Mouse (Mus musculus) embryo, embryonic 11.5 days (tissue): ENCODE results near the gene Abcb6.

Source experiments
- DNase-seq: peaks from one replicate; pipeline ENCODE4 v3.0.0-alpha.2; 2012; ENCODE audit warnings: low read depth, low spot score

Gene Abcb6

DNA sequence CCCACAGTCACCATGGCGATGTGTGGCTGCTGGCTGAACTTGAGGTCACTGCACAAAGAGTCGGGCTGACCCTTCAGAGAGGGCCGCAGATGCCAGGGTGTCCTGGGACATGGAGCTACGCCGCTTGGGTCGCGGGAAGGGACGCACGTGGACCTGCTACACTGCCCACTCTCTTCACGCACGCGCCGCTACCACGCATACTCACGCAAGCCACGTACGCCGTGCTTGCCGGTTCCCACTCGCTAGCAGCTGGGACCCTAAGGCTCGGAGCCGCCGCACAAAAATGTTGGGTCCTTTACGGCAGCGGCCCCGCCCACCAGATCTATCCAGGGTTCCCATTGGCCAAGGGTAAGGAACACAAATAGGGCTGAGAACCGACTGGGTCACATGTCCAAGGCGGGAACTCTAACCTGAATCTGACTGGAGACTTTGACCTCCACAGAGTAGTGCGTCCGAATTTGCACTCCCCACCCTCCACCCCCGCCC lies at the start of gene Abcb6:
TSS of gene Abcb6 (minus strand) at position 288 of the 486 bp plus-strand sequence.
- DNase-seq: peak; percentile 80

DNA sequence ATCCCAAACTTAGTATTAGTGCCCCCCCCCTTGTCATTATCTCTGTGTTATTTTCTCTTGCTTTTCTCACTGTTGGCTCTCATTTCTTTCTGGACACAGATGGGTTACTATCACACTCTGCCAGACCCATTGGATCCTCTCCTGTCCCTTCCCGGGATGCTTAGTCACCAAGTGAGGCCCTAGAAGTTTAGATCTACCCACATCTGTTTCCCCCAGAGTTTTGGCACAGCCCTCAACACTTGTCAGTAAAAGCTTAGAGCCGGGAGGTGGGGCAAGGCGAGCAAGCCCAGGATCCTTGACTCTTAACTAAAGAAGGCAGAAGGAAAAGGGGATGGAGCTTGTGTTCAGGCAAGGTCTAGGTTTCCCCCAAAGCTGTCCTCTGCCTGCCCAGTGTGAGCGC lies 49.0 kb upstream of the Abcb6 start:
- DNase-seq: no peak

DNA sequence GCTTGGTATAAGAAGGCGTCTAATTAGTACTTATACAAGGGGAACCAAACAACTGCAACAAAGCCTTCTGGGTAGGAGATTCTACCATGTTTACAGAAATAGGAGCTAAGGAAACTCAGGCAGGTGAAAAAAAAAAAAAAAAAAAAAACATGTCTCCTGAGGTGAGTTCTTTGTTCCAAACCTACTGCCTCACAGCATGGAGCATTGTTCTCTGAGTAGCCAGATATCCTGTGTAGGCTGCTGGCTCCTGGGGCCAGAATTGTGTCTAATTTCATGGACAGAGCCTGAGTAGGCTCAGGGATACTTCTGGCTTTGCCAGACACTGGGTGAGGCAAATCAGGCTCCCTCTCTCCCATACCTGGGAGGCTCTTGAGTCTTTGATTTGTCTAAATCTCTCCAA lies 47.5 kb upstream of the Abcb6 start:
- DNase-seq: no peak

DNA sequence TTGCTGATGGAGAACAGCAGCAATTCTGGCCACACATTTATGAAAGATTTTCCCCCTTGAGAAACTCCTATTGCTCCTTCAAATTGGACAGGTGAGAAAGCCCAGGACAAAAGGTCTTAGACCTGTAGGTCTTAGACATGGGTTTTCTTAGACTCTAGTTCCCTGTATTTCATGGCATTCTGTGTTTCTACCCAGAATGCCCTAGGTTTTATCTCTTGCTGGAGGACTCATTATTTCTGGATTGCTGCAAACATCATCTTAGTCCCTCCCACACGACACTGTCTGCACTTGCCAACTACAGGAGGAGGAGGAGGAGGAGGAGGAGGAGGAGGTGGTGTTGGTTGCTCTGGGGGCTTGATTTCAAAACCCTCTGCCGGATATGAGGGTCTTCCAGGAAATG lies 45.9 kb upstream of the Abcb6 start:
- no peak for DNase-seq

DNA sequence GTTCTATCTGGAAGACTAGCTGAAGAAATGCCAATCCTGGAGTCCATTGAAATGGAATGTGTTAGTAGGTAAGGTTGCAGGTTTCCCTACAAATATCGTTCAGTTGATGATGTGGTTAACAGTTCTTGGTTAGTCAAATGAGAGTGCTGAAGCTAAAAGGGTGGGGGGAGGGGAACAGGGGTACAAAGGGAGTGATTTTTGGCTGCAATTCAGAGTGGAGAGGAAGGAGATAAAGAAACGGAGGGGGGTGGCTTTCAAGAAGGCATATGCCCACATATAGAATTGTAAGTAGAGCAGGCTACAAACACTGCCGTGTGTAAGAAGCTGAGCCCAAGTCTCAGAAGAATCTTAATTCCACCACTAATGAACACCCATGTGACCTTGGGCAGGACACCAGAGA lies 45.3 kb upstream of the Abcb6 start:
- DNase-seq: no peak

DNA sequence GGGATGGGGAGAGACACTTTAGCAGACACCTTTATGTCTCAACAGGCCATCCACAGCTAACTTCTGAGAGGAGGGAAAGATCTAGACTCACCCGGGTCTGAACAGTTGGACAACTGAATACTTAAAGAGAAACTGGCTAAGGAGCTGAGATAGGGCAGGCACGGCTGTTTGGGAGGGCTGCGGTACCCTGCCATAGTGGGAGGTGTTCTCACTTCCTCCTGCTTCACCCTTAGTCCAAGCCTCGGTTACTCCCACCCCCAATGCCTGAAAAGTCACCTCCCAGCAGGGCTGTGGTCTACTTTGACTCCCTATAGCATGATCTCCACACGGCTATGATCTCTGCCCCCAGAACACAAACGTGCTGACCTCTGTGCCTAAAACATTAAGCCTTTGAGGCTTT lies 43.3 kb upstream of the Abcb6 start:
- no peak for DNase-seq

DNA sequence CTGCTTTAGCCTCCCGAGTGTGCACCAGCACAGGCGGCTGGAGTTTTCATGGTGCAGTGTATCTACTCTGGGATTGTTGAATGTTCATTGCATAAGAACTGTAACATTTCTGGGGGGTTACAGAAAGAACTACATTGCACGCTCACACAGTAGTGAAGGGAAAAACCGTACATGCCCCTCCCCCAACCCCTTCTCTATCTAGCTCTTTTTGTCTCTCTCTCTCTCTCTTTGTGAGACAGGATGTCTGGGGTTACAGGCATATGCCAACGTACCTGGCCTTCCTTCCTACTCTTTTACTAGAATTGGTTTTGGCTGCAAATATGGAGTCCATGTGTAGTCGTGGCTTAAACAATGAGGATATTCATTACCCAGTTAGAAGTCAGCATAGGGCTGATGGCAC lies 42.7 kb upstream of the Abcb6 start:
- DNase-seq: no peak

DNA sequence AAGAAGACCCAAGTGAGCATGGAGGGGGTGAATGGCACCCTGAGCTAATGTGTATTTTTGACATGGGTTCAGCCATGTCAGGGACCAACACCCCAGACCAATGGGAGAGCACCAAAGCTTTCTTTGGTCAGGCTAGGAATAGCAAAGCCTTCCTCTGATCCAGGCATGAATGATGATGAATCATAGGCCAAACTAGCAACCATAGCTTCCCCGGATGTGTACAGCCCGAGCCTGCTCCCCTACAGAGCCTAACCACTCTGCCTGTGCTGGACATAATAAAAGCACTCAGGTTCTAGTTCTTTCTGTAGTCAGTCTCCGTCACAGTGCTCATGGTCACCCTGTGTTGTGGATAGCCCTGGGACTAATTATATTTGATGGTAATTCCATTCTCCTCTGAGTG lies 41.3 kb upstream of the Abcb6 start:
- no peak for DNase-seq

DNA sequence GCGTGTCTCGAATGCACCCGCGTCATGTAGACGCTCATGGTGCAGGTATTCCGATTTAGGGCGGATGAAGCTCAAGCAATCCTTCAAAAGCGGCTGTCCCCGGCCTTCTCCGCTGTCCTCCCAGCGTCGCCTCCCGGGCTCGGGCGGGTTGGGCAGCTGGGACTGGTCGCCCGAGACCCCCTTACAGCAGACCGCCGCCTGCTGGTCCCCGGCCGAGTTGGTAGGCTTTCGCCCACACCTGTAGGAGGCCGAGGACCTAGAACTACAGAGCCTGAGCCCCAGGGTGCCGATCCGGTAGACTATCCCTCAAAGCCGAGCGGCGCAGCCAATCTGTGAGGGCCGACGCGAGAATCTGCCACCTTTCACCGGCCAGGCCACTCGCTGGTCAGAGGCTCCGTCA lies 39.3 kb upstream of the Abcb6 start, which contains the start of gene Tuba4a:
TSS of gene Tuba4a (minus strand) at position 335 of the 400 bp plus-strand sequence.
- no peak for DNase-seq

DNA sequence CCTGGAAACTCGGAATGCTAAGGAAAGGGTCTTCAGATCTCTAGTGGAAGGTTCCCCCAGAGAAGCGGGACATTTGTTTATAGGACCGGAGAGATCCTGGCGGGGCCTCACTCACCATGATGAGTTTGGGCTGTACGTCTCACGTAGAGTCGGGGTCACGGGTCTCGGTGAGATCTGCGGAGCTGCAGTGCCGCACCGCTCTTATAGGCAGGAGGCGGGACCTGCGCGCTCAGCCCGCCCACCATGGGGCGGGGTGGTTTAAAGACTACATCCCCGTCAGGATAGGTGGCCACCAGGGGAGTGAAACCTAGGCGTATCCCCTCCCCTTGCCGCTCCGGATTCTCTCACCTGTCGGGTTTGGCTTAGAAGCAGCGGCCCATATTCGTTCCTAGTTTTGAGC lies 38.9 kb upstream of the Abcb6 start:
- peak; percentile 63 for DNase-seq

DNA sequence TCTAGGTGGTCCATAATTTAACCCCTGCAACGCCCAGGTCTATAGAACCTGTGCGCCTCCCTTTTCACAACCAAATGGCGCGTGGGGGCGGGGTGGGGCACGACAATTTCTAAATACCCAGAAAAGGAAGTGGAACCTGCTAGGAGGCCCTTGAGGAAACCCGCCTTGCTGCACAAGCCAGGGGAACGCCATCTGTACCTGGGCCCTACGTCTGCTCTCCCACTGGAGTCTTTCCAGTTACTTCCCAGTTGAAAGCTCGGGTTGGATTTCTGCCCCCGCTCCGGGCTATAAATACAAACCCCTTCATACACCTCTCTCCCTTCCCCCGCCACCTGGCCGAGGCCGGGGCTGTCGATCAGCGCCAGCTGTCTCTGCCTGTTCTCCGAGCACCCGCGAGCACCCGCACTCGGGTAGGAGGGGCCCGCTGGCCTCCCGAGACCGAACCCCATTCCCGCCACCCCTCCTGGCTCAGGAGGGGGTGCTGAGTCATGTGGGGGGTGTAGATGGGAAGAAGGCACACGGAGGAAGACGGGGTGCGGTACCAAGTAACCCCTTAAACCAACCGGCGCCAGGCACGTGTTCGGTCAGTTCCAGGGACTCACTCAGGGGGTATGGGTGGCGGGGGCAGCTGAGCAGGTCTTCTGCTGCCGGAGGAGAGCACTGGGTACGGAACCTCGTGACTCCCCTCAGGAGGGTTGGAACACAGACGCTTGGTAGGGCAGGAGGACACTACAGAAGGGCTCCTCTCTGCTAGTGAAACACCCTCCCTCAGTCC lies 38.2 kb upstream of the Abcb6 start:
- no peak for DNase-seq

DNA sequence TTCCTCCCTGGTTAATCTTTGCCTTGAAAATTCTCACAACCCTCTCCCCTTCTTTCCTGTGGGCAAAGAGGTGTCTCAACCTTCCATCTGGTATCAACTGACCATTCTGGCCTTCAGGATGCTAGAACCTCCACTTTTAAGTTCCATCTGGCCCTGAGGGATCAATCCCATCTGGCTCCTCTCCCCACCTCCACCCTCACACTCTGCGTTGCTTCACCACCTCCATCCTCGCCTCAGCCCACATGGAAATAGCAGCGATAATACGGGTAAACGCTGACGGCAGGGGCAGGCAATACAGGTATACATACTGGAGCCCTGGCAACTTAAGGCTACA lies 37.7 kb upstream of the Abcb6 start:
- DNase-seq: no peak

DNA sequence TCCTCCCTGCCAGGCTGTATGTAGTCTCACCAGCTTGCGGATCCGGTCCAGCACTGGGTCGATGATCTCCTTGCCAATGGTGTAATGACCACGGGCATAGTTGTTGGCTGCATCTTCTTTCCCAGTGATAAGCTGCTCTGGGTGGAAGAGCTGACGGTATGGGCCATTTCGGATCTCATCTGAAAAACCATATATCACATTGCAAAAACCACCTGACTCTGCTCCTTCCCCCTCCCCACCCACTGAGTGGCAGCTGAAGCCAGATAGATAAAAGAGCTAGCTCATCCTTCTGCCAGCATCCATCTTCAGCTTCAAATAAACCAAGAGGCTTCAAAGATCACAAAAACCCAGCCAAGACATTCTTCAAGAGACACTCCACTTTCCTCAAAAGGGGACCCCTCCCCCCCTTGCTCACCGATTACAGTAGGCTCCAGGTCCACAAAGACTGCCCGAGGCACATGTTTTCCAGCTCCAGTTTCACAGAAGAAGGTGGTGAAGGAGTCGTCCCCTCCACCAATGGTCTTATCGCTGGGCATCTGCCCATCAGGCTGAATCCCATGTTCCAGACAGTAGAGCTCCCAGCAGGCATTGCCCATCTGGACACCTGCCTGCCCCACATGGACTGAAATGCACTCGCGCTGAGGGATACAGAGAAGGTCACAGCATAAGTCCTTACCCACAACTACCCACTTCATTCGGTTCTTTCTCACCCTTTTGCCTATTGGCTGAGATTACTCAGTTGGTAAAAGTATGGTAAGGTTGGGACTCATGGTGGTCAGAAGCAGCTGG lies 36.8 kb upstream of the Abcb6 start:
- DNase-seq: no peak

DNA sequence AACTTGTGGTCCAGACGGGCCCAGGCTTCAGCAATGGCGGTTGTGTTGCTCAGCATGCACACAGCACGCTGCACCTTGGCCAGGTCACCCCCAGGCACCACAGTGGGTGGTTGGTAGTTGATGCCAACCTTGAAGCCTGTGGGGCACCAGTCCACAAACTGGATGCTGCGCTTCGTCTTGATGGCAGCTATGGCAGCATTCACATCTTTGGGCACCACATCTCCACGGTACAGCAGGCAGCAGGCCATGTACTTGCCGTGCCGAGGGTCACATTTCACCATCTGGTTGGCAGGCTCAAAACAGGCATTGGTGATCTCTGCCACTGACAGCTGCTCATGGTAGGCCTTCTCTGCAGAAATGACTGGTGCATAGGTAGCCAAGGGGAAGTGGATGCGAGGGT lies 35.6 kb upstream of the Abcb6 start:
- no peak for DNase-seq

DNA sequence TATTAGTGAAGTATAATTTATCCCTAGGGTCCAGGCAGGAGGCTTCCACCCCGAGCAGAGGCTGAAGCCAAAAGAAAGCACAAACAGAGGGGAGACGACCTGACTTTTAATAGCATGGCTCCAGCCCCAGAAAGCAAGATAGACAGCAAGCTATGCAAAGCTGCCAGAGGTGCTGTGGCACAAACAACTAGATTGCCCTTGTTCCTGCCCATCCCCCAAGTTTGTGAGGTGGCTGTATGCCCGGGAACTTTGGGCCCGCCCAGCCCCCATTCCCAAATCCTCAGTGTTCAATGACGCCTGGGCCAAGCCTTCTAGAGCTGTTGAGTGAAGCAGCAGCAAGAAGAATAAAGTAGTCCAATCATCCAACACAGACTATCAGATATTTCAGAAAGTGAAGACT lies 34.7 kb upstream of the Abcb6 start:
- DNase-seq: no peak

DNA sequence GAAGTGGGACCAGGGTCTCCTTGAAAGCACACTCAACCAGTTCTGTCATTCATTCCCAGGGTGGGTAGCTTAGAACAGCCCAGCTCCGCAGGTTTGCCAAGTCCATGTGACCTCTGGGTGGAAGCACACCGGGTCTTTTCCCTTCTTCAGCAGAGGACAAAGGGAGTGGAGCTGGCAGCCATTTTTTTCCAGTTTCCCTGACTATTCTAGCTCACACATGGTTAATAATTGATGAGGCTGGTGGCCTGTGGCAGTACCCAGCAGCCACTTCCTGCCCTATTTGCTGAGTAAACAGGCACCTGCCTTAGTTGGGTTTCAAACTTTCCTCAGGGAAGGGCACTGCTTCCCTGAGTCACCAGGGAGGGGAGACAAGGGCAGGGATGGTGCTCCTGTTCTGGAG lies 34.2 kb upstream of the Abcb6 start:
- no peak for DNase-seq

DNA sequence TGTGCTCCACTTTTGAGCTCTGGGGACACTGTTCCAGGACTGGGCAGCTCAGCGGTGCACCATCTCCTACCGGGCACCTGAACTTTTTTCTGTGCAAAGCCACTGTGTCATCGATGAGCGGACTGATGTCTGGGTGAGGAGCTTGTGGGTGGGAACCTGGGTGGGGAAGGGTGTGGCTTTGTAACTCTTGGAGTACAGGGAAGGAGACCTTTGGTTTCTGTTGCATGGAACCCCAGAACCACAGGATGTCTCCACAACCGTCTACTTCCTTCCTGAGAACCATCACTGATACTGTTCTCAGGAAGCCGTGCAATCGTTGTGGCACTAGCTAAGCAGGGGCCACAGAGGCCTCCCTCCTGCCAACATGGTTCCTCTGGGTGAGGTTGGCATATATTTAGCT lies 32.9 kb upstream of the Abcb6 start:
- DNase-seq: no peak

DNA sequence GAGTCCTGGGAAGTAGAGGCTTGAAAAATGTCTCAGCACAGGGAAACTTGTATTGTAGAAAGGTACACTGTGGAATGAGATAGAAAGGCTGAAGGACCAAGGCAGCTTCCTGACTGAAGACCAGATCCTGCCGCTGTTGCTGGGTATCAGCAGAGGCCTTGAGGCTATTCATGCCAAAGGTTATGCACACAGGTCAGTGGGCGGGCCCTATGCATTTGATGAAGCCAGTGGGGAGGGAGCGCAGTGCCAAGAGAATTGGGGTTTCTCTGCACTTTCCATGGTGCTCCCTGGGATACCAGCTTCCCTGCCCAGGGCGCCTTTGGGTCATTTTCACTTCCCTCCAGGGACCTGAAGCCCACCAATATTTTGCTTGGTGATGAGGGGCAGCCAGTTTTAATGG lies 32.4 kb upstream of the Abcb6 start:
- no peak for DNase-seq

DNA sequence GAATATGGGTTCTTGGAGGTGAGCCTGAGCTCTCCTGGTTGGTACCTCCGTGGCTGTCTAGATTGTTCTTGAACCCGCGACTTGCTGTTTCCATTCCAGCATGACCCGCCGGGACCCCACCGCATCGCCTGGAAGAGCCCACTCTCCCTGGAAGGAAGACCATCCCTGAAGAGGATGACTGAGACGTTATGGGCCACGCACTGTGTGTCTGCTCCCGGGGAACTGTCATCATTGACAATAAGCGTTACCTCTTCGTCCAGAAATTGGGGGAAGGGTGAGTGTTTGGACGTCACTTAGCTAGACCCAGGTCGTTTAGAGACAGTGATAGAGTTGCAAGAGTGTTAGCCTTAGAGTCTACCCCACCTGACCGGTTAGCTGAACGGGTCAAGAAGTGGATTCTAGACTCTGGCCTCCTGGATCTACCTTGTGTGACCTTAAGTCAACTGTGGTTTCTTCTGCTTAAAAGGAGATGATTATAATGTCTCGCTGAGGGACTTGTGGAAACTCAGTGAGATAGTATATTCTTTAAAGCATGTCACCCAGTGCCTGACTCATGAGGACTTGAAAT lies 31.0 kb upstream of the Abcb6 start:
- DNase-seq: no peak

DNA sequence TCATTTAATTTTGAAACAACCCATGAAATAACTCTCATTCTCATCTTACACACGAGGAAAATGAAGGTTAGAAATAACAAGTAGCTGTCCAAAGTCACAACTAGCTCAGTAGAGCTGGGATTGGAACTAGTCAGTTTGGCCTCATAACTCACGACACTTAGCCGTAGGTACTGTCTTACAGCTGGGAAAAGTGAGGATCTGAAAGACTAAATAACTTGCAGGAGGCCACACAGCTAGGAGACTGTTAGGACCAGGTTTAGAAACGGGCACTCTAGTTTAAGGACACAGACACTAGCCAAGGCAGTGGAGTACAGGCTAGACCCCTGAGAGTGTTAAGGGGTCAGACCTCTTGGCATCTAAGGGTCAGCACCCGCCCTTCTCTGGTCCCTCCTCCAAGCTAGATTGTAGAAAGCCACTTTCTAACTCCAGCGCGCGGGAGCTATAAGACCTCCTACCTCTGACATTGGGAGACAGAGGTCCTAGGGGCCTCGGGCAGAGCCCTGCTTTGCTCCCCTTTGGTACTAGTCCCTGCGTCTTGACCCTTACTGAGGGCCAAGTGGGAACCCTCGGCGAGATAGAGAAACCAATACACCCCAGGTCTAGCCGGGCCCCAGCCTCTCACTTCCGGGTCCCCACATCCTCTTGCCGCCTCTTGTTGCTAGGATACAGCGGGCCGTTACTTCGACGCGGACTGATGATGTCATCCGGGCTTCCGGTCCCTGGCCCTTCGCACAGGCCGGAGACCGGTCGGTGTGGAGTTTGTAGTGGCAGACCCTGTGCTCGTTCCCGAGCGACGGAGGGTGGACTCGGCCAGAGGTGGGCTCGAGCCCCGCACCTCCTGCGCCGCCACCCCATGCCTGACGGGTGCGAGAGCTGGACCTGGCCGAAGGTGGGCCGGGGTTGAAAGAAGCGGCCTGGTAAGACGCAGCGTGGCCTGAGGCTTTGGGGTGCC lies 30.2 kb upstream of the Abcb6 start, which contains the start of the genes Glb1l and Stk16:
TSS of gene Glb1l (minus strand) at position 678 of the 952 bp plus-strand sequence.
TSS of gene Stk16 (plus strand) at position 703 of the 952 bp plus-strand sequence.
- DNase-seq: peak; percentile 93

DNA sequence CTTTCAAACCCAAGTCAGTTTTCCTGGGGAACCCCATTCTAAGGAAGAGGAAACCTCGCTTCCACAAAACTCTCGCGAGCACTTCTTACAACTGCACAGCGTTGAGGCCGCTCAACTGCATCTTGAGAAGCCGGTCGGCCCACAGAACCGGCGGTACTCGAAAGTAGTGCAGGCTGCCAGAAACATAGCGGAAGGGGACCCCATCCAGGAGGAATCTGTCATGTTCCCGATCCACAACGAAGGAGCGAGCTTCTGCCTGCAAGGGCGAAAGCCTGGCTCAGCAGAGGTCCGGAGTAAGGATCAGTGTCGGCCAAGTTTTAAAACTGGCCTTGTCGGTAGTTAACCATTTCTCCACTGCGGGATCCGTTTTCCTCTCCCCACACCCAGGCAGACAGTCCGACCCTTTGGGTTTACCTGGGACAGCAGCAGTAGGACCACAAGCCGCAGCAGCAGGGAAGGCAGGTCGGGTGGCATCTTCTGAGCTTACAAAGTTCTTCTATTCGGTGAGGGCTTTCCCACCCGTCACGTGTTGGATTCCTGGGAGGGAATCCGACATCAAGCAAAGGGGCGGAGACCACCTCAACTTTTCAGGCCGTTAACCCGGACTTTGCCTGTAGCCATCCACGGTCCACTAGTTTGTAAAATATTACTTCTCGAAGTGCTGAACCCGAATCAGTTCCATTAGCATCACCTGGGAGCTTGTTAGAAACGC lies 28.9 kb upstream of the Abcb6 start:
- no peak for DNase-seq
